Mouse (Mus musculus): ENCODE measurements around the gene Phf5a.

DNA sequence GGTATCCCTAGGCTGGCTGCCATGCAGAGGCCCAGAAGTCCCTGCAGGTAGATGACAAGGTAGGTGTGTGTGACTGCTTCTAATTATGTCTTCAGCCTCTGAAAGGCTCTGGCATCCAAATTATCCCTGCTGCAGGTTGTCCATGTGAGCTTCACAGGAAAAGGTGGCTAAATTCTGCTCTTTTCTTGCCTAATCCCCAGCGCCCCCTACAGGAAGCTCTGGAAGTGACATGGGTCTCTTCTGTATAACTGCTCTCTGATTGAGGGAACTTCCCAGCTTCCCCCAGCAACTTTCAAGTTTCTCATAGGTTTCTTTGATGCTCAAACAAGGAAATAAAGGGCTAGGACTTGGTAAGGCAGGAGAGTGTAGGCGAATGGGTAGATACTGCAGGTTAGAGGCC is 33.2 kb upstream of the Phf5a start:
- TF ChIP-seq CTCF (IDR thresholded peaks at IDR 0.05; ENCODE audit: borderline replicate concordance, control insufficient read depth, extremely low read depth, insufficient read depth, low read length, poor library complexity) = no peak
- TF ChIP-seq POLR2A (IDR thresholded peaks at IDR 0.05; ENCODE audit: control insufficient read depth, extremely low read depth, insufficient read depth, low read length, poor library complexity) = no peak
